Mouse (Mus musculus) forebrain, embryonic 12.5 days (tissue): Measurements from ENCODE around the gene Olfr138. TPM values are rescaled to one million over a fixed set of nuclear protein-coding genes. Genes with fewer than 3 reads are reported as not detected.

ENCODE experiments used
- ATAC-seq: fragments of 200-750 bp; cut with Nextera tagmentation; 2 replicates; pipeline ENCODE4 v1.8.0; 2017; ENCODE audit warnings: moderate TSS enrichment; ENCODE audit not compliant: low FRiP score
- H3K27ac ChIP-seq: fragments of 300-500 bp; sonication (generic); 2 replicates; pipeline ENCODE4 v1.5.1; 2016; ENCODE audit warnings: mild to moderate bottlenecking
- H3K27me3 ChIP-seq: fragments of 300-500 bp; sonication (generic); 2 replicates; pipeline ENCODE4 v1.6.1; 2016; ENCODE audit warnings: mild to moderate bottlenecking
- H3K36me3 ChIP-seq: fragments of 300-500 bp; sonication (generic); replicated peaks from 2 replicates; pipeline ENCODE4 v1.6.1; 2016; ENCODE audit warnings: mild to moderate bottlenecking
- H3K4me1 ChIP-seq: fragments of 300-500 bp; sonication (generic); 2 replicates; pipeline ENCODE4 v1.6.1; 2016
- H3K4me2 ChIP-seq: fragments of 300-500 bp; sonication (generic); 2 replicates; pipeline ENCODE4 v1.6.1; 2016; ENCODE audit warnings: mild to moderate bottlenecking, moderate library complexity
- H3K4me3 ChIP-seq: fragments of 300-500 bp; sonication (generic); replicated peaks from 2 replicates; pipeline ENCODE4 v1.5.1; 2016; ENCODE audit warnings: mild to moderate bottlenecking
- H3K9ac ChIP-seq: fragments of 300-500 bp; sonication (generic); 2 replicates; pipeline ENCODE4 v1.6.1; 2016; ENCODE audit warnings: mild to moderate bottlenecking
- H3K9me3 ChIP-seq: fragments of 300-500 bp; sonication (generic); 2 replicates; pipeline ENCODE4 v1.6.1; 2016
- WGBS: fragments of 180-500 bp; shearing (Covaris S2); methylation state at CpG from one replicate; pipeline ENCODE4 v1.1.7; 2016; 5-methylcytosine and 5-hydroxymethylcytosine counted together
- polyA plus RNA-seq: library from polyadenylated mRNA; unstranded; fragments of >200 nt; fragmentation: Nextera tagmentation; extraction: Ambion mirVana; gene quantifications from 2 replicates; pipeline ENCODE4 v1.2.1, GENCODE M21; 2016

The Olfr138 gene
- polyA plus RNA-seq: not detected in 2 replicates

DNA sequence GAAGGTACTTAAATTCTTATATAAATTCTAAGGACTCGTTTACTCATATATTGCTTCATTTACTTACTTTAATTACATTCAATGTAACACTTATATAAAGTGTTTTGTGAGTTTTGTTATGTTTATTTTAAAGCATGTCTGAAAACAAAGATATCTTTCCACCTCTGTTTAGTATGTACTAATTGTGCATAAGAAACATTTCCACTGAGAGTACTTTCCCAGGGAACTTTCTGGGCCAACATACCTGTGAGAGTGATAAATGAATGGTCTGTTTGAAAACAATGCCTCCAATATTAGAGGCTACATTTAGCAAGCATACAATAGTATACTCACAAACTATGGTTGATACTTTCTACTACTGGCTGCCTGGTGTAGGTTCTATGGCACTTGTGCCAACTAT lies at the start of gene Olfr138:
Gene Olfr138, plus strand, starts transcription at position 301 of the 400 bp plus-strand sequence.
- no peak within 1 kb of the TSS for H3K4me2 ChIP-seq
- no peak within 1 kb of the TSS for H3K4me3 ChIP-seq
- H3K27me3 ChIP-seq: no peaks in the 10 kb centered on the region
- no peak within 1 kb of the TSS for H3K27ac ChIP-seq
- no peaks in the 10 kb centered on the region for H3K36me3 ChIP-seq
- 55% methylated on average over 1 of the region's 1 CpGs for WGBS
- no peak for ATAC-seq
- H3K9me3 ChIP-seq: 0 out of 2 replicates have a peak, but pooled peaks cover 5% of the 10 kb centered on the region
- no peaks in the 10 kb centered on the region for H3K4me1 ChIP-seq
- H3K9ac ChIP-seq: no peak within 1 kb of the TSS

DNA sequence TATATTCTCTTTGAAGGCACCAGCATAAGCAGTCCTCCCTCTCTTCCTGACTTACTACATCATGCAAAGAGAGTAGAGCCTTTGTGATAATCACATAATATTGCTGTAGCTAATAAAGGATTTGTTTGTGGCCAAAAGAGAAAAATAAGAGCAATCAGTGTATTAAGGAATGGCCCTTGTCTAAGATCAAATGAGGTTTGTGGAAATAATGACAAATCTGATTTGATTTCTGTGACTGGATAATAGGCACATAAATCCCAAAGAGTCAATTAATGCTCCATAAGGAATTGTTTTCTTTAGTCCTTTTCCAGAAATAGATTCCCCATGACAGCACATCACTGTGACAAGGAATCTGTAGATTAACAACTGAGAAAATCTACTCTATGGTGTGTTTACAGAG lies 46.6 kb downstream of the Olfr138 start, which contains the start of gene Olfr137:
Gene Olfr137, minus strand, starts transcription at position 101 of the 400 bp plus-strand sequence.
- H3K9ac ChIP-seq: no peak within 1 kb of the TSS

More for the DNA sequence above, 46.6 kb downstream of the Olfr138 start, which contains the start of gene Olfr137:
- no peak for ATAC-seq
- no peaks in the 10 kb centered on the region for H3K4me1 ChIP-seq
- no peak within 1 kb of the TSS for H3K4me3 ChIP-seq
- H3K9me3 ChIP-seq: peaks cover 4% of the 10 kb centered on the region; the same call in 1 of the 2 replicates
- H3K4me2 ChIP-seq: no peak within 1 kb of the TSS
- H3K36me3 ChIP-seq: no peaks in the 10 kb centered on the region
- H3K27ac ChIP-seq: no peak within 1 kb of the TSS
- no peaks in the 10 kb centered on the region for H3K27me3 ChIP-seq

Other genes starting within 250 kb of the Olfr138 start
- gene Olfr129, start 201.0 kb upstream of the Olfr138 start, polyA plus RNA-seq: 0.05 TPM in 1 of 2 replicates, not detected in the other
- gene Olfr130, start 197.1 kb upstream of the Olfr138 start, polyA plus RNA-seq: not detected in 2 replicates
- gene Olfr131, start 172.3 kb upstream of the Olfr138 start, polyA plus RNA-seq: not detected in 2 replicates
- gene Olfr132, start 126.5 kb upstream of the Olfr138 start, polyA plus RNA-seq: not detected in 2 replicates
- not detected in 2 replicates for gene Olfr133, start 115.8 kb upstream of the Olfr138 start, polyA plus RNA-seq
- gene Olfr134, start 89.6 kb upstream of the Olfr138 start, polyA plus RNA-seq: not detected in 2 replicates
- gene Olfr135, start 56.7 kb upstream of the Olfr138 start, polyA plus RNA-seq: not detected in 2 replicates
- not detected in 2 replicates for gene Olfr137, start 46.5 kb downstream of the Olfr138 start, polyA plus RNA-seq
- gene Olfr136, start 68.8 kb downstream of the Olfr138 start, polyA plus RNA-seq: not detected in 2 replicates
- not detected in 2 replicates for gene Esp36, start 159.2 kb downstream of the Olfr138 start, polyA plus RNA-seq